Mouse (Mus musculus) adrenal gland, postnatal 4 days (tissue): ENCODE measurements around the gene Lrrc1. TPM values are rescaled to one million over a fixed set of nuclear protein-coding genes. Genes with fewer than 3 reads are reported as not detected.

ENCODE experiments used
- DNase-seq, 2 experiments: peaks; one replicate each; pipeline ENCODE4 v3.0.0; 2021 to 2022; ENCODE audit warnings: low spot score in 2 of 2, mixed read lengths in 2 of 2
- microRNA-seq: library from miRNA; unstranded; fragments of <30 nt; microRNA quantifications from one replicate; pipeline ENCODE4 v1.2.0, GENCODE M21; 2021
- total RNA-seq, 2 experiments: library from RNA; stranded (reverse); gene quantifications; 2 replicates each; pipeline ENCODE4 v1.2.3; 2021

Gene Lrrc1
- total RNA-seq, 2 experiments from 2014 or later: 21.3 to 26.5 TPM

DNA sequence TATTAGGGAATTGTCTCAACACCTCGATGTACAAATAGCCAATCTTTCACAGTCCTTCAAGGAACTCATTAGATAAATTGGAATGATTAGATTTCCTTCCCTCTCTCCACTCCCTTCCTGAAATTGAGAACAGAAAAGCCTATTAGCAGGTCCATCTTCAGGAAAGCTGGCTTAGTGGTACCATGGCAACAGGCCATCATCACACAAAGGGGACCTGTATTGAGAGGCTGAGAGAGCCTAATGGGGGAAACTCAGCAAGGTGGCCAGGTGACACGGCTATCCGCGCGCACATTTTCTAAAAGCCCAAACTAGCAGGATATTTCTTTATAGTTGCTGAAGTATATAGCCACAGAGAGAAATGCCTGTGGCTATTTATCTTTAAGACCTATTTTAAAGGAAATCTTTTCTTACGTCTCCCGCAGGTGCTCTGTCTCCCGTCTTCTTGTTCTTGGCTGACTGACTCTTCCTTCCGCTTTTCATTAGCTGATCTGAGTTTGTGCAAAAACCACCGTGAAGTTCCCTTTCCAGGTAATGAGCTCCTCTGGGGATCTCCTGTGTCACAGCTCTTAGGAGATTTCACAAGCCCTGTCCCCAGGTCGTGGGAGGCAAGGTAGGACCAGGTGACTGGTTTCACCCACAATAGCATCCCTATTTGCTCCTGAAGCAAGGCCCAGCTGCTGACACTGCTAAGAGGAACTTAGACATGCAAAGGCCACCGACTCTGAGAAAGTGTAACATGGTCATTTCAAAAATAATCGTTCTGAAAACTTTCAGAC is 145.6 kb downstream of the Lrrc1 start:
- no peak for DNase-seq

DNA sequence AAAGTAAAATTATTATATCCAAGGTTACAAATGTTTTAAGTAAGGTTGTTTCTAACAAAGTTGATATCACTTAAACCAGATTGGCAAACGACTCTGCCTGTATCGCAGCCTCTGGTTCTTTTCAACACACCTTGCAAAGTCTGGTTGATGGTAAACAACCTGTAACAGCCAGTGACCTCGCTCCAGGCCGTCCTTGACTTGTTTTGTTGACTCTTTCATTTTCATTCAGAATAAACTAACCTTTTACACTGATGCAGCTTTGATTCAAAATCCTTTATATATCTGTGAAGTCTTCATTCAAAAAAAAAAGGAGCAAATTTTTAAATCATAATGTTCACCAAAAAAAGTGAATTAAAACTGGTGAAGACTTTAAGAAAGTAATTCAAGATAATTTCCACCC is 147.6 kb downstream of the Lrrc1 start:
- DNase-seq: no peak

DNA sequence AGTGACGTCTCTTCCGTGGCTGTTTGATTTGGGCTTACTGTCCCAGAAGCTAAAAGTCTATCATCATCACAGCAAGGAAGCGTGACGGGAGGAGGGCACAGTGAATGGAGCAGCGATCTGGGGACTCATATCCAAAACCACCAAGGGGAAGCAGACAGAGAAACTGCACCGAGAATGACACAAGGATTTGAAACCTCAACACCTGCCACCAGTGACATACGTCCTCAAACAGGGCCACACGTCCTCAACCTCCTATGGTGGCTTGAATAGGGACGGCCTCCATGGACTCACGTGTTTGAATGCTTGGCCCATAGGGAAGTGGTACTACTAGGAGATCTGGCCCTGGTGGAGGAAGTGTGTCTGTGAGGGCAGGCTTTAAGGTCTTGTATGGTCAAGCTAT is 153.4 kb downstream of the Lrrc1 start:
- no peak for DNase-seq

DNA sequence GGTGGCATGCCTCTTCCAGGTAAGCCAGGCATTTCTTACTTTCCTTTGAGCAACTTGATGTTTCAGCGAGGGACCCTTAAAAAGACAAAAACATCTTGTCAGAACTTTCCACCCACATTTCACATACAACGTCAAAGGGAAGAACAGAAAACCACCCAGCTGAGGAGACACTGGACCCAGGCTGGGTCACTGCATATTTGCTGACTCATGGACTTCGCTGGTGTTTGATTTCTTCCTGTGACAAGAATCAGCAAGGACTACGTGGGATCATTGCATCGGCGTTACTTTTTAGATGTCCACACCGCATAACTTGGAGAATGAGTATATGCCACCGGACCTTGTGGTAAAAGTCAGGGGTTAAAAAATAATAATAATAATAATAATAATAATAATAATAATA is 155.7 kb downstream of the Lrrc1 start:
- no peak for DNase-seq

DNA sequence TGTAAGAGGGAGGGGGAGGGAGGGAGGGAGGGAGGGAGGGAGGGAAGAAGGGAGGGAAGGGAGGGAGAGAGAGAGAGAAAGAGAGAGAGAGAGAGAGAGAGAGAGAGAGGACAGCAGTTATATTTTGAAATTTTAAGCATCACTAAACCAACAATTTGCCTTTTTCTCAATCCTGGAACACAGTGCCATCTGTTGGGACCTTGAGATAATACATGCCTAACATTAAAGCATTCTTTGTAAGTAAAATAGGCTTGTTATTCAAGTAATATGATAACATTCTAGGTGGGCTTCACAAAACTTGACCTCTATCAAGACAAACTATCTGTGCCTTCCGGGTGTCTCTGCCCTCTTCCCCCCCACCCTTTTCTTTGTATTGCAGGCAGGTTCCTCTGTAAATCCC is 157.9 kb downstream of the Lrrc1 start:
- no peak for DNase-seq

DNA sequence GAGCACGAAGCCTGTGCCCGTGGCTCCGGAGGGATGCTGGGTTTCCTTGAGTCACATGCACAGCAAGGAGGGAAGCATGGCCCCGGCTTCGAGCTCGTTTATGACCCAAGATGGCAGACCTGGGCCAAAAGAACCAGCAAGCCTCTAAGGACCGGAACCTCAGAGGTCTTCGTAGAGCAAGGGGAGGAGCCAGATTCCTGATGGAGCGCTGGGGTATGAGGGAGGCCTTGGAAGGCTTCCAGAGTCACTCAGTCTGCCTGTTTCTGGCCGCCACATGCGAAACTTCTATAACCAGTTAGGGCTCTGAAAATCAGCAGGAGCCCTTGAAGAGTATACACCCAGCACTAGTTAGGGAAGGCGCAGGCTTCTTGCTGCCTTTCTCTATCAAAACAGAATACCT is 159.1 kb downstream of the Lrrc1 start:
- no peak for DNase-seq

DNA sequence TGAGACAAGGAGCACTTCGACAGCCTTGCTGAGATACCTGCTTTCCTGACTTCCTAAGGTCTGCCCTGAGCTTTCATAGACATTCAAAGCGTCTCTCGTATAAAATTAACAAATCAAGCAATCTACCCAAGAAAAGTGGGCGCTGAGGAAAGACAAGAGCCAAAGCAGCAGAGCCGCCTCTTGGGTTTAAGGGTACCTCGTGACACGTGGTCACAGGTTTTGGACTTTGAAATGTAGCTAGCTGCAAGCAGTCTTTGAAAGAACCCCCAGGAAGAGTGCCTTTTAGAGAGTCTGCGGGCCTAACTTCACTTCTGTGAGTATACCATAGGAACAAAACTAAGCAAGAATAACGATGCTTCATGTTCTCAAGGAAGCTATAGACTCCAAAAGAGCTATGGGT is 160.0 kb downstream of the Lrrc1 start:
- DNase-seq: no peak

DNA sequence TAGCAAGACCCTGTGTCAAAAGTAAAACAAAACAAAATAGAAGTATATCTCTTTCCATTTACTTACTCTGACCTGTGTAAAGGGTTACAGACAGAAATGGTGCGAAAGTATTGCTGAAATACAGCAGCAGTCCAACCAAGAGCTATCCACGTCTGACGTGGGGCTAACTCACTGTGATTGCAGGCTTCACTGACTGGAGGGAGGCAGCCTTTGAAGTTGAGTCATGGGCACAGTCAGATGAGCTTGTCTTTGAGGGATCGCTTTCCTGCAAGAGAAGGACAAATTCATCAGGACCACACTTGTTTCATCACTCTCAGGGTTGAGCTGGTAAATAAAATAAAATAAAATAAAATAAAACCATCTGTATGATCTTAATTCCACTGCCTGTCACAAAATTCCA is 160.7 kb downstream of the Lrrc1 start:
- no peak for DNase-seq

DNA sequence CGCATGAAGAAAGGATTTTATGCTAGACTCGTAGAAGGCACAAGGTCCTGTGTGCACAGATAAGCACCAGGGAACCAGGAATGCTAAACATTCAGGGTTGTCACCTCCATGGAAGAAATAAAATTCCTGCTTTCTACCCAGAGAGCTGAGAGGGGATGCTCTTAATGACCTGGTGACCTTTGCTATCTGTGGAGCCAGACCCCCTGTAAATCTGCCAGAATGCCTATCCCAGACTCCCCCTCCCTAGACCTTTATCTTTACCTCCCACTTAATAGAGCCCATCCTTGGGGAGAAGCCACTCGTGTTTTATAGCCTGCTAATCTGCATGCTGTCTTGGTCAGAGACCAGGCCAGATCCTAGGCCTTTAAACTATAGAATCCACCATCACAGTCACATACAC is 162.2 kb downstream of the Lrrc1 start:
- no peak for DNase-seq

DNA sequence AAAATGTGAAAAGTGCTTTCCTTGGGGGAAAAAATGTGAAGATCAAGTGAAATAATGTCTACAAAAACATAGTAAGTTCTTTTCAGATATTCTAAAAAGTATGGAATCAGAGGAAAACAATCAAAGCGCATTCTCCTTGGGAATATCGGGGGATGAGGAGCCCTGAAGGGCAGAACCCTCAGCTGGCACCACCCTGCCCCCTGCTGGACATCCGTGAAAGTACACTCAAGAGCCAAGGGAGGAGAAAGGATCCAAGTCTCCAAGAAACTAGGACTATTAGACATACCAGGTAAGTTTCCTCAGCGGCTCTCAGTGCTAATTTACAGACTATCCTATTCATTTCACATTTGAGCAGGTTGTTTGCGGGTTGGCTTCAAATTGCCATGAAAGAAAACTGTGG is 163.1 kb downstream of the Lrrc1 start:
- DNase-seq: peak; percentile 40 to 52

Small RNA genes lying within 50 kb of the gene (microRNA-seq; reads per million reads assigned to microRNA genes)
- gene Gm25250: not detected

Other genes starting within 250 kb of the Lrrc1 start
- 1 to 10 TPM; 2.4 to 3.8 TPM for gene Mlip, start 191.9 kb downstream of the Lrrc1 start, total RNA-seq
- 1 to 10 TPM; 2.0 to 5.0 TPM for gene Klhl31, start 91.6 kb upstream of the Lrrc1 start, total RNA-seq
- gene Gclc, start 209.7 kb upstream of the Lrrc1 start, total RNA-seq: 10 to 100 TPM; 45.1 to 45.5 TPM